Mouse (Mus musculus) heart, embryonic 16.5 days (tissue): Measurements from ENCODE around the gene Spata18. TPM values are rescaled to one million over a fixed set of nuclear protein-coding genes. Genes with fewer than 3 reads are reported as not detected.

Experiments
- ATAC-seq: fragments of 200-750 bp; cut with Nextera tagmentation; replicated peaks from 2 replicates; pipeline ENCODE4 v1.8.0; 2017; ENCODE audit warnings: moderate number of reproducible peaks; ENCODE audit not compliant: insufficient read depth, low FRiP score; ENCODE audit errors: extremely low read depth
- H3K27ac ChIP-seq: fragments of 300-500 bp; sonication (generic); 2 replicates; pipeline ENCODE4 v1.5.1; 2014; ENCODE audit warnings: mild to moderate bottlenecking, low read length, control low read depth, moderate library complexity
- H3K27me3 ChIP-seq: fragments of 300-500 bp; sonication (generic); 2 replicates; pipeline ENCODE4 v1.6.1; 2014; ENCODE audit warnings: low read length, mixed read lengths; ENCODE audit not compliant: control insufficient read depth, insufficient read depth
- H3K36me3 ChIP-seq: fragments of 300-500 bp; sonication (generic); 2 replicates; pipeline ENCODE4 v1.6.1; 2014; ENCODE audit not compliant: control insufficient read depth, insufficient read depth
- H3K4me1 ChIP-seq: fragments of 300-500 bp; sonication (generic); 2 replicates; pipeline ENCODE4 v1.6.1; 2014; ENCODE audit warnings: low read length, mixed read lengths; ENCODE audit not compliant: control insufficient read depth, insufficient read depth
- H3K4me2 ChIP-seq: fragments of 300-500 bp; sonication (generic); 2 replicates; pipeline ENCODE4 v1.6.1; 2014; ENCODE audit warnings: low read depth, mild to moderate bottlenecking, control low read depth, low read length
- H3K4me3 ChIP-seq: fragments of 300-500 bp; sonication (generic); 2 replicates; pipeline ENCODE4 v1.5.1; 2014; ENCODE audit warnings: mild to moderate bottlenecking, control low read depth, low read length
- H3K9ac ChIP-seq: fragments of 300-500 bp; sonication (generic); 2 replicates; pipeline ENCODE4 v1.6.1; 2014; ENCODE audit warnings: low read length, control low read depth
- H3K9me3 ChIP-seq: fragments of 300-500 bp; sonication (generic); replicated peaks from 2 replicates; pipeline ENCODE4 v1.6.1; 2016; ENCODE audit warnings: low read length; ENCODE audit not compliant: control insufficient read depth
- WGBS: fragments of 180-500 bp; shearing (Covaris S2); extraction: QIAGEN DNeasy Blood & Tissue Kit; methylation state at CpG from one replicate; pipeline ENCODE4 v1.1.7; 2014; 5-methylcytosine and 5-hydroxymethylcytosine counted together
- polyA plus RNA-seq: library from polyadenylated mRNA; unstranded; fragments of >200 nt; fragmentation: Nextera tagmentation; extraction: Ambion mirVana; gene quantifications from 2 replicates; pipeline ENCODE4 v1.2.1, GENCODE M21; 2015

The Spata18 gene
- polyA plus RNA-seq, 1 experiment from 2014 or later = 1.5 TPM

DNA sequence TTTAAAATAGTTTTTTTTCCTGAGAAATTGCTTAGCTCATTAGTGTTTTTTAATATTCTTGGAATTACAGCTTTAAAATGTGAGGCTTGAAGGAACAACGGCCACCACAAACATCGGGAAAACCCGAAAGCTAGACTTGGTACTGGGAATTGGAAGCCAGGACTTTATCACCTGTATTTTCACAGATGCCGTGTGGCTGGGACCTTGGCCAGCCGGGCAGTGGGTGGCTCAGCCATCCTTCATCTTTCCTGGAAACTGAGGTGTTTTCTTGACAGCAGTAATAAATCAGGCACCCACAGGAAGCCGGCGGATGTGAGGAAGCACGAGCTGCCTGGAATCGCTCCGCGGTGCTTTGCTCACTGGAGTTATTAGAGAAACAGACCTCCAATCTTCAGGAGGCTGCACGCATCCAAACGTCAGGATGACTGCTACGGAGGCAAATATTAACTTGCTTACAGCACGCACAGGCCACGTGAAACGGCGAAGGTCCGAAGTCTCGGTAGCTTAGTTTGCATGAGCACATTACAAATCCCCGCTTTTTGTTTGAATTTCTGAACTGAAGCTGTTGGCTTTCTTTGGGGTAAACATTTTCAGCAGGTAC is 70.6 kb downstream of the Spata18 start:
- ATAC-seq = no peak
- no peak overlapping the region for H3K27ac ChIP-seq
- no peaks in the 10 kb centered on the region for H3K27me3 ChIP-seq
- H3K4me3 ChIP-seq = no peak overlapping the region
- H3K4me1 ChIP-seq = no peaks in the 10 kb centered on the region
- no peaks in the 10 kb centered on the region for H3K9me3 ChIP-seq
- WGBS = 76% methylated on average over 21 of the region's 21 CpGs
- H3K9ac ChIP-seq = no peak overlapping the region
- no peak overlapping the region for H3K4me2 ChIP-seq
- H3K36me3 ChIP-seq = no peaks in the 10 kb centered on the region

DNA sequence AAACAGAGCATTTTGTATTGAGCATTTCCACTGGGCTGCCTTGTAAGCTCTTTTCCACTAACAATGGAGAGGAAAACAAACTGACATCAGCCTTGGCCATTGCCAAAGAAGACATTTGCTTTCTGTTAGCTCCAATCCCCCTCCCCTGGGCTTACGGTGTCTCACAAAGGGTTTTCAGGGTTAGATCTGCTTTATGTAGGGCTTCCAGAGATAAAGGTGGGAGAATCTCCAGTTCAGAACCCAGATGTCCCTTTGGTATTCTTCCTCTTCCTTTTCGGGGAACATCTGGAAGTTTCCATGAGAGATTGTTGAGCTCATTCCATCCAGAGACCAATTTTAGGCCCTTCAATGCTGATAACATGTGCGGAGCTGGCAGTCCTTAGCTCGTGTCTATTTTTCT is 74.8 kb downstream of the Spata18 start:
- WGBS = 65% methylated on average over 4 of the region's 4 CpGs
- H3K4me2 ChIP-seq = no peak overlapping the region
- H3K27ac ChIP-seq = peak overlapping the region; percentile 20; the same call in 1 of the 2 replicates
- no peak overlapping the region for H3K4me3 ChIP-seq
- H3K36me3 ChIP-seq = no peaks in the 10 kb centered on the region
- H3K9ac ChIP-seq = no peak overlapping the region
- H3K27me3 ChIP-seq = 0 out of 2 replicates have a peak, but pooled peaks cover 3% of the 10 kb centered on the region
- peak; percentile 55 for ATAC-seq
- no peaks in the 10 kb centered on the region for H3K9me3 ChIP-seq
- H3K4me1 ChIP-seq = 0 out of 2 replicates have a peak, but pooled peaks cover 3% of the 10 kb centered on the region

DNA sequence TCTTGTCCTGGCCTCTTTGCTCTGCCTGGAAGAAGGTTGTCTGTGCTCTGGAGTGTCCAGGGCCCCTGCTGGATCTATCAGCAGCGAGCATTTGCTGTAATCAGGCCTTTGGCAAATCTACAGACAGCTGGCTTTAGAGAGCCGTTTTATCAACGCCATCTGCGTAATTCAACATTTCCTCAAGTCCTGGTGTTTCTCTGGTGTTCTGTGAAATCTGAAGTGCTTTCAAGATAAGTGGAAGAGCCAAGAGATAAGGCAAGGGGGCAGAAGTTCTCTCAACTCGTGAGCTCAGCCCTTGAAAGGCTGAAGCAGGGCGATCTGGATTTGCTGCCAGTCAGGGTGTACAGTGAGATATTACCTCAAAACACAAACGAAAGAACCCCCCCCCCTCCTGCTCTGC is 77.5 kb downstream of the Spata18 start:
- ATAC-seq = peak; percentile 67; the same call in 1 of the 2 replicates

More for the DNA sequence above, 77.5 kb downstream of the Spata18 start:
- H3K4me3 ChIP-seq = no peak overlapping the region
- H3K9ac ChIP-seq = no peak overlapping the region
- 22% methylated on average over 7 of the region's 7 CpGs for WGBS
- peaks cover 3% of the 10 kb centered on the region; the same call in 1 of the 2 replicates for H3K27me3 ChIP-seq
- no peaks in the 10 kb centered on the region for H3K36me3 ChIP-seq
- no peaks in the 10 kb centered on the region for H3K9me3 ChIP-seq
- 0 out of 2 replicates have a peak, but pooled peaks cover 3% of the 10 kb centered on the region for H3K4me1 ChIP-seq
- H3K4me2 ChIP-seq = no peak overlapping the region
- H3K27ac ChIP-seq = no peak overlapping the region

Other genes starting within 250 kb of the Spata18 start
- not detected in 2 replicates for gene Cwh43, start 245.3 kb upstream of the Spata18 start, polyA plus RNA-seq
- gene Dcun1d4, start 170.4 kb upstream of the Spata18 start, polyA plus RNA-seq = 15.5 and 15.8 TPM in 2 replicates
- 0.15 and 0.38 TPM in 2 replicates for gene Lrrc66, start 18.9 kb upstream of the Spata18 start, polyA plus RNA-seq
- gene Sgcb, start 3.6 kb upstream of the Spata18 start, polyA plus RNA-seq = 39.5 and 42.7 TPM in 2 replicates